Mouse (Mus musculus) ES-Bruce4 (cell line): ENCODE results near the gene Hapln4.

Experiments used
- CTCF ChIP-seq: IDR thresholded peaks from one replicate; pipeline ENCODE4 v1.8.1; 2011; ENCODE audit warnings: low read depth, low read length
- POLR2A ChIP-seq: IDR thresholded peaks from one replicate; pipeline ENCODE4 v1.8.1; 2011; ENCODE audit warnings: low read length; ENCODE audit not compliant: insufficient read depth

DNA sequence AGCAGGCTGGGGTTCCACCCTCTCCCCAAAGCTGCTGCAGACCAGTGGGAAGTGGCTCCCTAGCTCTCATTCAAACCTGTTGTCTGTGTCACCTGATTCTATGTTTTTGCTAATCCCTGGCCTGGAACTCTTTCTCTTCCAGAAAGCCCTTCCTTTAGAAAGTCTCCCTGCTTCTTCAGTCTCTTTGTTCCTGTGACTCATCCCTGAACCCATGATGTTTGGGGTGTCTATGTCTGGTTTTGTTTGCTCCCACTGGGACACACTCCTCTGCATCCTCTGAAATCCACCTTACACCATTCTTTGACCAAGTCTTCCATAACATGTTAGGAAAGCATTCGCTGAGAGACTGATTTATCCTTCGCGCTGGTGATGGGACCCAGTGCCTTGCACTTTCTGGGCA, 46.8 kb downstream of the Hapln4 start:
- TF ChIP-seq CTCF (no peak), POLR2A (no peak)
